19 mouse cellular contexts compared by ENCODE assay signal in the genomic region with DNA sequence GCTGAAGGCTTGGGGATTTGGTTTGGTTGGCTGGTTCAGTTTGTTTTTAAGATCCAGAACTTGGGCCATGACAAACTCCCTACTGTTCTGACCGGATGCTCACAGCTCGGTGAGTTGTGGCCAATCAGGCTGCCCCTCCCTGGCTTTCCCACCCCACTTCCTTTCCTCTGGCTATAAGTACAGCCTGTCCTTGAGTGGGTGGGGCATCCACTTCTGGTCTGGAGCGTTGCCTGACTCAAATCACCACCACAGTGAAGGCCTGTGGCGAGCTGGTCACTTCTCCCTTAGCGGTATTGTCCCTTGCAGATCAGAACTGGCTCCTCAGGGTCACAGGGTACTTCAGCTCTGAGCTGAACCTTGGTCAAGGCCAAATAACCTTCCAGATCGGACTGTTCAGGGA. TPM values are rescaled to one million over a fixed set of nuclear protein-coding genes. Genes with fewer than 3 reads are reported as not detected.
DNase-seq lines count a peak whose midpoint lies in the region; ATAC-seq and TF ChIP-seq lines count a peak whose summit lies in the region.
"Had no signal": no experiment of that assay in that cellular context is flagged by ENCODE, and none has a peak within 500 bp of the region (broad histone marks: within the 10 kb centered on the region; RNA-seq: fewer than 3 reads in every experiment).

No protein-coding gene starts in this region.

- 48% methylated on average over 6 of the region's 6 CpGs for WGBS in kidney, adult 2 months
- 66% methylated on average over 6 of the region's 6 CpGs for WGBS in kidney, embryonic 16.5 days

- no peak overlapping the region for H3K4me2 ChIP-seq in kidney, embryonic 16.5 days (replicated peaks; ENCODE audit: low read depth, low read length)
- H3K4me2 ChIP-seq: embryonic facial prominence, embryonic 13.5 days; hindbrain, embryonic 14.5 days; liver, embryonic 13.5 days; neural tube, embryonic 13.5 days had no signal

- no peak for TF ChIP-seq CTCF in kidney, adult 2 months (conservative IDR thresholded peaks at IDR 0.05; ENCODE audit: insufficient read depth, insufficient read length, low read depth, low read length)
- no peak for TF ChIP-seq CTCF in testis, adult 2 months (IDR thresholded peaks at IDR 0.05; ENCODE audit: control insufficient read depth, insufficient read depth, insufficient replicate concordance, low read depth, low read length)

- no peak overlapping the region for H3K4me3 ChIP-seq in kidney, adult 2 months (ENCODE audit: insufficient read depth, low read depth, low read length)
- no peak overlapping the region for H3K4me3 ChIP-seq in kidney, embryonic 16.5 days (ENCODE audit: low read length)
- no peak overlapping the region for H3K4me3 ChIP-seq in testis, adult 2 months (ENCODE audit: control insufficient read depth, low read depth, low read length)
- H3K4me3 ChIP-seq: embryonic facial prominence, embryonic 13.5 days; limb, embryonic 10.5 days; liver, embryonic 13.5 days; neural tube, embryonic 13.5 days had no signal

- no peak for TF ChIP-seq POLR2A in kidney, adult 2 months (IDR thresholded peaks at IDR 0.05; ENCODE audit: low read depth, low read length)
- peak; percentile 22; the same call in 1 of the 2 replicates for TF ChIP-seq POLR2A in testis, adult 2 months (IDR thresholded peaks at IDR 0.05; ENCODE audit: control insufficient read depth, low read depth, low read length)

- peaks cover 11% of the 10 kb centered on the region; the same call in 1 of the 2 replicates for H3K4me1 ChIP-seq in kidney, adult 2 months (ENCODE audit: control insufficient read depth, insufficient read depth, low read length)
- peaks cover 7% of the 10 kb centered on the region; the same call in 1 of the 2 replicates for H3K4me1 ChIP-seq in kidney, embryonic 16.5 days (ENCODE audit: insufficient read depth, low read length)
- peaks cover 3% of the 10 kb centered on the region for H3K4me1 ChIP-seq in testis, adult 2 months (ENCODE audit: control insufficient read depth, insufficient read depth, low read length)
- H3K4me1 ChIP-seq: liver, embryonic 13.5 days; neural tube, embryonic 13.5 days had no signal

- no peaks in the 10 kb centered on the region for H3K27me3 ChIP-seq in kidney, adult 2 months (replicated peaks; ENCODE audit: control insufficient read depth, insufficient read depth, low read length)
- no peaks in the 10 kb centered on the region for H3K27me3 ChIP-seq in kidney, embryonic 16.5 days (ENCODE audit: insufficient read depth, low read length)
- H3K27me3 ChIP-seq in testis, adult 2 months (ENCODE audit: control insufficient read depth, insufficient read depth, low read length) = no peaks in the 10 kb centered on the region
- H3K27me3 ChIP-seq: embryonic facial prominence, embryonic 13.5 days; neural tube, embryonic 13.5 days had no signal

- H3K27ac ChIP-seq in kidney, adult 2 months (ENCODE audit: insufficient read depth, low read depth, low read length) = peak overlapping the region; percentile 12; the same call in 1 of the 2 replicates
- H3K27ac ChIP-seq in kidney, embryonic 16.5 days (ENCODE audit: low read length) = no peak overlapping the region
- peak overlapping the region; percentile 62 for H3K27ac ChIP-seq in testis, adult 2 months (ENCODE audit: control insufficient read depth, insufficient read depth, low read depth, low read length)
- H3K27ac ChIP-seq: embryonic facial prominence, embryonic 13.5 days; hindbrain, embryonic 14.5 days; limb, embryonic 10.5 days; liver, embryonic 13.5 days; neural tube, embryonic 13.5 days had no signal

- DNase-seq in adrenal gland, adult (ENCODE audit: inconsistent age in 2 of 2, low spot score in 1 of 2) = peak; percentile 63 to 66
- DNase-seq in adrenal gland, adult 18-20 months (ENCODE audit: low spot score in 2 of 2) = no peak
- DNase-seq in kidney, adult 2 months = peak; percentile 49
- peak; percentile 51 for DNase-seq in kidney, postnatal 14 days
- no peak for DNase-seq in thymus, postnatal 25 days
- DNase-seq: cerebellum, adult 11 months; liver, embryonic 13.5 days had no signal

- ATAC-seq in kidney, embryonic 16.5 days (ENCODE audit: low FRiP score, low TSS enrichment) = no peak
- no peak for ATAC-seq in inflammation-experienced regulatory T-cells, adult 6 months

- no peaks in the 10 kb centered on the region for H3K36me3 ChIP-seq in kidney, adult 2 months (ENCODE audit: control insufficient read depth, insufficient read depth, low read length)
- H3K36me3 ChIP-seq in kidney, embryonic 16.5 days (ENCODE audit: insufficient read depth, low read length) = no peaks in the 10 kb centered on the region
- no peaks in the 10 kb centered on the region for H3K36me3 ChIP-seq in testis, adult 2 months (ENCODE audit: control insufficient read depth, insufficient read depth, low read length)
- H3K36me3 ChIP-seq: embryonic facial prominence, embryonic 13.5 days; limb, embryonic 10.5 days; liver, embryonic 13.5 days; neural tube, embryonic 13.5 days had no signal

- no peak overlapping the region for H3K9ac ChIP-seq in kidney, embryonic 16.5 days (replicated peaks; ENCODE audit: low read length)
- H3K9ac ChIP-seq: embryonic facial prominence, embryonic 13.5 days; hindbrain, embryonic 14.5 days; liver, embryonic 13.5 days; neural tube, embryonic 13.5 days had no signal

- H3K9me3 ChIP-seq in kidney, embryonic 16.5 days (ENCODE audit: low read length) = peaks cover 9% of the 10 kb centered on the region
- H3K9me3 ChIP-seq: embryonic facial prominence, embryonic 13.5 days; liver, embryonic 13.5 days; neural tube, embryonic 13.5 days had no signal

RNA-seq across cellular contexts. Expression of a gene that starts 42.2 kb away (rescaled TPM):
- 1 to 10 TPM; 1.3 to 2.5 TPM for total RNA-seq in adrenal gland, adult 18-20 months (2021)
- 0.64 and 8.4 TPM in 2 replicates for polyA plus RNA-seq in kidney, adult 2 months (2012; rRNA removed)
- 0.19 TPM in 1 of 2 replicates, not detected in the other for polyA plus RNA-seq in kidney, embryonic 16.5 days (2015; fragmentation: Nextera tagmentation; extraction: Ambion mirVana)
- polyA plus RNA-seq in testis, adult 2 months (2012; rRNA removed) = 0.36 and 0.38 TPM in 2 replicates
- polyA plus RNA-seq in inflammation-experienced regulatory T-cells, adult 6 months (2017; shearing (Covaris generic)) = 1 to 10 TPM in 1 of 3 experiments, under 1 TPM in 2; 0.20 to 3.8 (median 0.67) TPM
- total RNA-seq: common myeloid progenitor, adult 5-6 weeks; granulocyte monocyte progenitor cell, adult 5-6 weeks; midbrain, postnatal 0 days had no signal
- polyA plus RNA-seq: forebrain, embryonic 11.5 days; limb, embryonic 10.5 days; liver, embryonic 13.5 days had no signal

RNA-seq across cellular contexts. Expression of a gene that starts 45.5 kb away (rescaled TPM):
- 10 to 100 TPM; 10.7 to 22.4 TPM for total RNA-seq in adrenal gland, adult 18-20 months (2021)
- 63.0 and 66.1 TPM in 2 replicates for polyA plus RNA-seq in kidney, adult 2 months (2012; rRNA removed)
- 0.36 and 0.91 TPM in 2 replicates for polyA plus RNA-seq in kidney, embryonic 16.5 days (2015; fragmentation: Nextera tagmentation; extraction: Ambion mirVana)
- polyA plus RNA-seq in testis, adult 2 months (2012; rRNA removed) = 10.3 and 14.3 TPM in 2 replicates
- polyA plus RNA-seq in inflammation-experienced regulatory T-cells, adult 6 months (2017; shearing (Covaris generic)) = not detected
- total RNA-seq: common myeloid progenitor, adult 5-6 weeks; granulocyte monocyte progenitor cell, adult 5-6 weeks had no signal
- polyA plus RNA-seq: liver, embryonic 13.5 days had no signal

RNA-seq across cellular contexts. Expression of a gene that starts 56.0 kb away (rescaled TPM):
- not detected for total RNA-seq in adrenal gland, adult 18-20 months (2021)
- not detected in 2 replicates for polyA plus RNA-seq in kidney, adult 2 months (2012; rRNA removed)
- not detected in 2 replicates for polyA plus RNA-seq in kidney, embryonic 16.5 days (2015; fragmentation: Nextera tagmentation; extraction: Ambion mirVana)
- not detected in 2 replicates for polyA plus RNA-seq in testis, adult 2 months (2012; rRNA removed)
- polyA plus RNA-seq in inflammation-experienced regulatory T-cells, adult 6 months (2017; shearing (Covaris generic)) = not detected
- total RNA-seq: common myeloid progenitor, adult 5-6 weeks; granulocyte monocyte progenitor cell, adult 5-6 weeks; midbrain, postnatal 0 days had no signal
- polyA plus RNA-seq: embryonic facial prominence, embryonic 13.5 days; forebrain, embryonic 11.5 days; hindbrain, embryonic 14.5 days; limb, embryonic 10.5 days; liver, embryonic 13.5 days; midbrain, postnatal 0 days; neural tube, embryonic 13.5 days; spleen, adult 2 months had no signal

Comparison
In these comparisons a context has a peak if more than half of its experiments do, and no peak if none do; other contexts are left out.
1. DNase-seq: peak in adrenal gland, adult (2 of 2), kidney, adult 2 months (single experiment) and kidney, postnatal 14 days (single experiment); none in adrenal gland, adult 18-20 months (0 of 2) and thymus, postnatal 25 days (single experiment).